Mouse (Mus musculus) forebrain, embryonic 15.5 days (tissue): ENCODE measurements at regions not wholly inside any gene's neighbourhood (a gene's known extent, or its start where the extent isn't known, plus 50 kb on each side); places are given as distances from the start of the nearest gene placed in this dataset.

ENCODE experiments used
- ATAC-seq: fragments of 200-750 bp; cut with Nextera tagmentation; replicated peaks from 2 replicates; pipeline ENCODE4 v1.8.0; 2017; ENCODE audit warnings: mild to moderate bottlenecking, moderate TSS enrichment, moderate library complexity
- H3K27ac ChIP-seq: fragments of 300-500 bp; sonication (generic); replicated peaks from 2 replicates; pipeline ENCODE4 v1.5.1; 2015; ENCODE audit warnings: mild to moderate bottlenecking, inconsistent platforms
- H3K27me3 ChIP-seq: fragments of 300-500 bp; sonication (generic); 2 replicates; pipeline ENCODE4 v1.6.1; 2015; ENCODE audit warnings: inconsistent platforms
- H3K36me3 ChIP-seq: fragments of 300-500 bp; sonication (generic); 2 replicates; pipeline ENCODE4 v1.6.1; 2015; ENCODE audit warnings: mild to moderate bottlenecking, inconsistent platforms
- H3K4me1 ChIP-seq: fragments of 300-500 bp; sonication (generic); 2 replicates; pipeline ENCODE4 v1.6.1; 2015; ENCODE audit warnings: inconsistent platforms
- H3K4me2 ChIP-seq: fragments of 300-500 bp; sonication (generic); replicated peaks from 2 replicates; pipeline ENCODE4 v1.6.1; 2015; ENCODE audit warnings: mild to moderate bottlenecking, inconsistent platforms
- H3K4me3 ChIP-seq: fragments of 300-500 bp; sonication (generic); 2 replicates; pipeline ENCODE4 v1.5.1; 2015; ENCODE audit warnings: mild to moderate bottlenecking, inconsistent platforms
- H3K9ac ChIP-seq: fragments of 300-500 bp; sonication (generic); replicated peaks from 2 replicates; pipeline ENCODE4 v1.6.1; 2015; ENCODE audit warnings: mild to moderate bottlenecking, inconsistent platforms
- H3K9me3 ChIP-seq: fragments of 300-500 bp; sonication (generic); 2 replicates; pipeline ENCODE4 v1.6.1; 2016; ENCODE audit warnings: inconsistent platforms
- WGBS: fragments of 180-500 bp; shearing (Covaris S2); methylation state at CpG from one replicate; pipeline ENCODE4 v1.1.7; 2015; ENCODE audit warnings: mixed read lengths; 5-methylcytosine and 5-hydroxymethylcytosine counted together

GRCm38 (mm10) chr2:106461021-106461420, 232.0 kb upstream of the Mpped2 start:
- Histone ChIP-seq H3K9ac (no peak overlapping the region), H3K4me2 (no peak overlapping the region), H3K4me1 (peaks cover 10% of the 10 kb centered on the region), H3K4me3 (no peak overlapping the region), H3K9me3 (no peaks in the 10 kb centered on the region), H3K27ac (no peak overlapping the region), H3K36me3 (no peaks in the 10 kb centered on the region), H3K27me3 (no peaks in the 10 kb centered on the region)
- 64% methylated on average over 8 of the region's 8 CpGs for WGBS
- no peak for ATAC-seq

GRCm38 (mm10) chr2:106461490-106461889, 231.6 kb upstream of the Mpped2 start:
- Histone ChIP-seq H3K4me3 (no peak overlapping the region), H3K4me1 (peaks cover 10% of the 10 kb centered on the region), H3K27ac (no peak overlapping the region), H3K9me3 (no peaks in the 10 kb centered on the region), H3K27me3 (no peaks in the 10 kb centered on the region), H3K9ac (no peak overlapping the region), H3K4me2 (no peak overlapping the region), H3K36me3 (no peaks in the 10 kb centered on the region)
- ATAC-seq = no peak
- WGBS = 78% methylated on average over 7 of the region's 7 CpGs

DNA sequence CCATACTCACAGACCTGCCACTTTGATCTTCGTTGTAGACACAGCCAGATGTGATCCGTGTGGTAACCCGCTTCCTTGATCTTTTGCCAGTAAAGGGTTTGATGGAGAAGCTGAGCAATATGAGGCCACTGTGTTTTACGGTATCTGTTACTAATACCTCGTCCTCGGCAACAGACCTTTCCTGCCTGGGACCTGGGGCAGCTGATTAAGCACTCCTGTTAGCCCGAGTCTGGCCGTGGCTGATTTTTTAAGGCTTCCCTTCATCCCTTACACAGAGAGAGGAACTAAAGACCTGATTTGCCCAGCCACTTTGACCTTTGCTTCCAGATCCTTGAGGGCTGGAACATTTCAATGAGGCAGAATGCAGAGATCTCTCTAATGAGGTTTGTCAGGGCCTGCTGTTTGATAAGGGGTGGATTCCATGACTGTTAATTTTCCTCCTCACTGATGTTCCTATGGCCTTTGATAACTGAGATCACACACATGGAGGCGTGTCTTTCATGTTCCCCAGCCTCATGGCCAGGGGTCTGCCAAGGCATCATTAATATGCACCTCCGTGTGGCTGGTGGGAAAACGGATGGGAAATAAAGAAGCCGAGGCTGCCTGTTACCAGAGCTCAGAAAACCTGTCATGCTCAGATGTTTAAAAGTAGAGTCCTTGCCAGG, 231.0 kb upstream of the Mpped2 start:
- Histone ChIP-seq H3K27me3 (no peaks in the 10 kb centered on the region), H3K9me3 (no peaks in the 10 kb centered on the region), H3K27ac (no peak overlapping the region; the same call in 1 of the 2 replicates), H3K9ac (no peak overlapping the region), H3K4me1 (peaks cover 10% of the 10 kb centered on the region), H3K4me3 (no peak overlapping the region), H3K36me3 (no peaks in the 10 kb centered on the region), H3K4me2 (no peak overlapping the region)
- WGBS = 43% methylated on average over 12 of the region's 12 CpGs
- ATAC-seq = no peak

DNA sequence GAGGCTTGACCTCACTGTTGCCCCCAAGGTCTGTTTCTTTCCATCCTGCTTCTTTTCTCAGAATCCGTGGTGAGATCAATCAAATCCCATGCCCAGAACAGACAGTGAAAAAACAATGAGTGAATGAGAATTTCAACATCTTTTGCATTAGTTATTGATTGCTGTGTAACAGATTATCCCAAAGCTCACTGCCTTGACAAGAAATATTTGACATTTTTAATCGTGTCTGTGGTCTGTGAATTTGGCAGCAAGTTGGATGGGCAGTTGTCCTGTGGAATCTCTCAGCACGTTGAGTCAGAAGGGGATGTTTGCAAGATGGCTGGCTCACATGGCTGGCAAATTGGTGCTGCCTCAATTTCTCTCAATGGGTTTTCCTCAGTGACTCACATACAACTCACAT, 228.0 kb upstream of the Mpped2 start:
- no peaks in the 10 kb centered on the region for H3K9me3 ChIP-seq
- H3K36me3 ChIP-seq = no peaks in the 10 kb centered on the region
- H3K27ac ChIP-seq = no peak overlapping the region
- H3K4me1 ChIP-seq = peaks cover 10% of the 10 kb centered on the region
- no peak overlapping the region for H3K4me3 ChIP-seq
- no peak overlapping the region for H3K9ac ChIP-seq
- H3K4me2 ChIP-seq = no peak overlapping the region
- 75% methylated on average over 3 of the region's 3 CpGs for WGBS
- no peak for ATAC-seq
- H3K27me3 ChIP-seq = no peaks in the 10 kb centered on the region

DNA sequence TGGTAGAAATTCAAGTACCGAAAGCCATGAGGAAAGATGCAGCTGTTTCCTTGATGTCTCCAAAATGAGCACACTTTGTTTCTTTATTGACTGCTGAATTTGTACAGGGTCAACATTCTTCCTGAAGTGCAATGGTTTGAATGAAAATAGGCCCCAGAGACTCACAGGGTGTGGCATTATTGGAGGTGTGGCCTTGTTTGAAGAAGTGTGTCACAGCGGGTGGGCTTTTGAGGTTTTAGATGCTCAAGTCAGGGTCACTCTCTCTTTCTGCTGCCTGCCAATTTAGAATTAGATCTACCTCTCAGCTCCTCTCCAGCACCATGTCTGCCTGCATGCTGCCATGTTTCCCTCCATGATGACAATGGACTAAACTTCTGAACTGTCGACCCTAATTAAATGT, 227.2 kb upstream of the Mpped2 start:
- H3K27me3 ChIP-seq = no peaks in the 10 kb centered on the region
- ATAC-seq = no peak
- WGBS = 90% methylated on average over 3 of the region's 3 CpGs
- H3K36me3 ChIP-seq = no peaks in the 10 kb centered on the region
- H3K9me3 ChIP-seq = no peaks in the 10 kb centered on the region
- H3K9ac ChIP-seq = no peak overlapping the region
- no peak overlapping the region for H3K27ac ChIP-seq
- H3K4me1 ChIP-seq = peaks cover 10% of the 10 kb centered on the region
- no peak overlapping the region for H3K4me2 ChIP-seq
- no peak overlapping the region for H3K4me3 ChIP-seq

DNA sequence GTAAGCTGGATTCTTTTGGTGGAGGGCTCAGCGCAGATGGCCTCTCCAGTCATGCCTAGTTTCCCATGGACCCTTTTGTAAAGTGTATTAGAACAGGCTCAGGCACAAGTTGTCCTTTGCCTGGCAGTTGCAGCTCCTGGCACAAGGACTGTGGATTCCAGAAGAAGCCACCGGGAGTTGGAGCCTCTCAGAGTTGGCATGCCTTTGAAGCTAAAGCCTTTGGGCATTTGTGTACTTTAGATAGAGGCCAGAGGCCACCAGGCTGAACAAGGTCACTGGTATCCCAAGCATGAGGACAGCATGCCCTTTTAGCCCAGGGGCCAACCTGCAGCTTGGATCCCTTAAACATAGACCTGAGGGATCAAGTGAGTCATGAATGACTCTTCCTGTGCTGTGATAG, 223.9 kb upstream of the Mpped2 start:
- Histone ChIP-seq H3K4me2 (no peak overlapping the region), H3K27me3 (no peaks in the 10 kb centered on the region), H3K4me1 (no peaks in the 10 kb centered on the region), H3K9me3 (no peaks in the 10 kb centered on the region), H3K4me3 (no peak overlapping the region), H3K27ac (no peak overlapping the region), H3K9ac (no peak overlapping the region), H3K36me3 (no peaks in the 10 kb centered on the region)
- 97% methylated on average over 2 of the region's 2 CpGs for WGBS
- ATAC-seq = no peak

- H3K4me1 ChIP-seq = no peaks in the 10 kb centered on the region
- H3K9ac ChIP-seq = no peak overlapping the region
- no peaks in the 10 kb centered on the region for H3K27me3 ChIP-seq
- 89% methylated on average over 3 of the region's 3 CpGs for WGBS
- H3K9me3 ChIP-seq = no peaks in the 10 kb centered on the region
- H3K4me2 ChIP-seq = no peak overlapping the region
- H3K4me3 ChIP-seq = no peak overlapping the region
- H3K27ac ChIP-seq = no peak overlapping the region
- ATAC-seq = no peak
- H3K36me3 ChIP-seq = no peaks in the 10 kb centered on the region
Observed at GRCm38 (mm10) chr2:106473458-106473857, 219.6 kb upstream of the Mpped2 start.

- H3K4me1 ChIP-seq = no peaks in the 10 kb centered on the region
- 90% methylated on average over 2 of the region's 2 CpGs for WGBS
- no peaks in the 10 kb centered on the region for H3K9me3 ChIP-seq
- no peaks in the 10 kb centered on the region for H3K27me3 ChIP-seq
- no peak for ATAC-seq
- no peaks in the 10 kb centered on the region for H3K36me3 ChIP-seq
- H3K4me2 ChIP-seq = no peak overlapping the region
- H3K9ac ChIP-seq = no peak overlapping the region
- H3K4me3 ChIP-seq = no peak overlapping the region
- no peak overlapping the region for H3K27ac ChIP-seq
Observed at GRCm38 (mm10) chr2:106477991-106478390, 215.1 kb upstream of the Mpped2 start.

DNA sequence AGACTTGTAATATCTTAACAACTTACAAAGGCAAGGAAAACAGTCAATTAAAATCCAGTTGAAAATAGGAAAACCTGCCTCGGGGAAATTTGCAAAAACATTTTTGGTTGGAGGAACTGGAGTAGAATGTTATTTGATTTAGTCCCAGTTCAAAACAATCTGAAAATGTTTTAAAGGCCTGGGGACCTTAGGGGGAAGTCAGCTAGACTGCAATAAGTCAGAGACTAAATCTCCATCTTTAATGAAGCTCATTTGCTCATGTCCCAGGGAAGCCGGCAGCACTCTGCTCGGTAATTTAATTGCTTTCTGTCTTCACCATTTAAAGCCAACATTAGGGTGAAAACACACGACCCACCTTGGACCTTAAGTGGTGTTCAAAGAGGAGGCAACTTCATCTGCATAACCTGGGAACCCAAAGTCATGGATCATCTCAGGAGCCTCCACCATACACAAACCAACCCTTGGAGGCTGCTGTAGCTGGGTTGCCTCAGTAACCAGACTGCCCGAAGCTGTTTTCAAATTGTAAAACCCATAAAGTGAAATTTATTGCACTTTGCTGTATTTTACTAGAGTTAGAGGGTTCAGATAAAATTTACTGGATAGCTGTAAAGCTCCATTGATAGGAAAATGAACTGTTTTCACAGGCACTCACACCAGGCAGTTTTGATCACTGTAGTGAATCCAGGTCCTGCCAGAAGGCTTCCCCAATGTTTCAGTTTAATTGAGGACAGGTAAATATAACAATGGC, 205.6 kb upstream of the Mpped2 start:
- Histone ChIP-seq H3K9ac (no peak overlapping the region), H3K27ac (no peak overlapping the region), H3K4me3 (no peak overlapping the region), H3K4me1 (no peaks in the 10 kb centered on the region), H3K36me3 (no peaks in the 10 kb centered on the region), H3K27me3 (no peaks in the 10 kb centered on the region), H3K9me3 (no peaks in the 10 kb centered on the region), H3K4me2 (no peak overlapping the region)
- no peak for ATAC-seq
- 65% methylated on average over 5 of the region's 5 CpGs for WGBS

DNA sequence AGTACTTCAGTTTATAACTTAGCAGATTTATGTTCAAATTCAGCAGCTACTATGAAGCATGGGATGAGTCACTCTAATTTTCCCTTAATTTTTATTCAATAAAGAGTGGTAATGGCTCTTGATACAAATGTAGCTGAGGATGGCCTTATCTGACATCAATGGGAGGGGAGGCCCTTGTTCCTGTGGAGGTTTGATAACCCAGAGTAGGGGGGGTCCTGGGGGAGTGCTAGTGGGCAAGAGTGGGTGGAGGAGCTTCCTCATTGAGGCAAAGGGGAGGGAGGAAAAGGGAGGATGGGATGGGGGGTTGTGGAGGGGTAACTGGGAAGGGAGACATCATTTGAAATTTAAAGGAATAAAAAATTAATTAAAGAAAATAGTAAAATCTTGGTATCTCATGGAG, 194.3 kb upstream of the Mpped2 start:
- no peak overlapping the region for H3K4me3 ChIP-seq
- peak overlapping the region; percentile 55; the same call in 1 of the 2 replicates for H3K27ac ChIP-seq

GRCm38 (mm10) chr2:106499227-106499928, 193.7 kb upstream of the Mpped2 start:
- WGBS = 14% methylated on average over 3 of the region's 3 CpGs
- Histone ChIP-seq H3K4me1 (peaks cover 27% of the 10 kb centered on the region), H3K9me3 (no peaks in the 10 kb centered on the region), H3K27me3 (no peaks in the 10 kb centered on the region), H3K27ac (peak overlapping the region; percentile 55), H3K4me2 (no peak overlapping the region), H3K9ac (no peak overlapping the region), H3K36me3 (no peaks in the 10 kb centered on the region), H3K4me3 (no peak overlapping the region)
- peak; percentile 91 for ATAC-seq

More for the DNA sequence above, 194.3 kb upstream of the Mpped2 start:
- H3K27me3 ChIP-seq = no peaks in the 10 kb centered on the region
- ATAC-seq = no peak
- no peaks in the 10 kb centered on the region for H3K36me3 ChIP-seq
- H3K9me3 ChIP-seq = no peaks in the 10 kb centered on the region
- no peak overlapping the region for H3K4me2 ChIP-seq
- peaks cover 27% of the 10 kb centered on the region for H3K4me1 ChIP-seq
- H3K9ac ChIP-seq = no peak overlapping the region

GRCm38 (mm10) chr2:106504933-106505420, 188.1 kb upstream of the Mpped2 start:
- ATAC-seq = no peak
- H3K4me1 ChIP-seq = peaks cover 1% of the 10 kb centered on the region; the same call in 1 of the 2 replicates
- 91% methylated on average over 1 of the region's 1 CpGs for WGBS

More at GRCm38 (mm10) chr2:106504933-106505420, 188.1 kb upstream of the Mpped2 start:
- Histone ChIP-seq H3K9ac (no peak overlapping the region), H3K4me3 (no peak overlapping the region), H3K27ac (no peak overlapping the region), H3K9me3 (no peaks in the 10 kb centered on the region), H3K27me3 (no peaks in the 10 kb centered on the region), H3K36me3 (no peaks in the 10 kb centered on the region), H3K4me2 (no peak overlapping the region)
